Mouse (Mus musculus): ENCODE measurements around the gene Cuedc1.

DNA sequence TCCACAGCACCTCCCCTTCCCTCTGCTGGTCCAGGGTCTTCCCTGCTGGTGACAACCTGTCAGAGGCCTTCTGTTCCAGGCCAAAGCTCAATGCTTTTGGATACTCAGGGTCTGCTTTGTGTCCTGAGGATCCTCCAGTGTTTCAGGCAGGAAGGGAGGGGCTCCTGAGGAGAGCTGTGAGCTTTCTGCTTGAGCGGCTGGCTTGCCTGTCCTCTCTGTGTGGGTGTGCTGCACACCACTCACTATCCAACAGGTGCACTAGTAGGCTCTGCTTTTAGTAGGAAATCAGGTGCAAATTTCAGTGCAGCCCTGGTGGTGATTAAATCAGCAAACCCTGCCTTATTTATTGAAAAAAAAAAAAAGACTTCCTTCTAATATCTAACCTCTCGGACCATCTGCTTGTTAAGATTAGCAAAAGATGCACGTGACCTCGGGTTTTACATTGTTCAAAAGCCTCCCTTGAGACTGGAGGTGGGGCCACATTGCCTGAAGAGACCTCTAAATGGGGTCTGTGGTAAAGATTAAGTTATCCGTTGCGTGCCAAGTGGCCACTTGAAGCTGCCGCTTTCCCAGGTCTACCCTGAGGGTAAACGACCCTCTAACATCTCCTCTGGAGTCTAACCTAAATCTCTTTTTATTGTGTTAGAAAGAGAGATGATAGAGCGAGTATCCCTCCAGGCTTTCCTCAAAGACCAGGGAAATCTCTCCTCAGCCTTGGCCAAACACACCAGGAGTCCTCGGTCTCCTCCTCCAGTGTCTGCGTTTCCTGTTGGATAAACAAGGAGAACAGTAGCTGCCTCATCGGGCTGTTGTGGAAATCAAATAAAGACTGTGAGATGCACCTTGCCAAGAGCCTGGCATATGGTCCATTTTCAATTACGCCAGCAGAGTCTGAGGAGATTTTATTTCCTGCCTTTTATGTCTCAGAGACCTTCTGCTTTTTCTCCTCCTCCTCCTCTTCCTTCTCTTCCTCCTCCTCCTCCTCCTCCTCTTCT lies 42.5 kb downstream of the Cuedc1 start:
- TF ChIP-seq CTCF (IDR thresholded peaks at IDR 0.05; ENCODE audit: control insufficient read depth, insufficient read depth, low read length) (no peak), POLR2A (IDR thresholded peaks at IDR 0.05; ENCODE audit: borderline replicate concordance, control insufficient read depth, low read depth, low read length) (no peak)

All from bone marrow, adult 2 months (tissue).